Mouse (Mus musculus): Measurements from ENCODE around the gene Dnlz. TPM values are rescaled to one million over a fixed set of nuclear protein-coding genes. Genes with fewer than 3 reads are reported as not detected.

The Dnlz gene
- total and polyA plus RNA-seq, 3 experiments, result 22.7 to 25.9 (median 23.2) TPM

GRCm38 (mm10) chr2:26356231-26356630, 4.3 kb upstream of the Dnlz start:
- Histone ChIP-seq H3K9ac (ENCODE audit: low read depth, low read length) (no peak overlapping the region), H3K27me3 (ENCODE audit: control insufficient read depth, insufficient read depth, low read length) (no peaks in the 10 kb centered on the region), H3K79me2 (replicated peaks; ENCODE audit: control insufficient read depth, insufficient read depth, low read length) (peaks cover 3% of the 10 kb centered on the region; the same call in 1 of the 2 replicates), H3K36me3 (ENCODE audit: control insufficient read depth, insufficient read depth, low read length) (no peaks in the 10 kb centered on the region), H3K4me3 (no peak overlapping the region), H3K27ac (no peak overlapping the region), H3K4me1 (ENCODE audit: control insufficient read depth, insufficient read depth, low read length) (peaks cover 7% of the 10 kb centered on the region)
- TF ChIP-seq CTCF (IDR thresholded peaks at IDR 0.05) (no peak), POLR2A (IDR thresholded peaks at IDR 0.05; ENCODE audit: insufficient read depth, low read depth, low read length) (no peak), EP300 (IDR thresholded peaks at IDR 0.05; ENCODE audit: insufficient read depth, low read depth, low read length) (no peak)
- intact Hi-C loops (cut with DNase I), result no loop called here
- 87% methylated on average over 4 of the region's 4 CpGs for WGBS
- DNase-seq, result no peak

- H3K4me3 ChIP-seq, result no peak overlapping the region
- H3K79me2 ChIP-seq (replicated peaks; ENCODE audit: control insufficient read depth, insufficient read depth, low read length), result peaks cover 3% of the 10 kb centered on the region; the same call in 1 of the 2 replicates
- no peak for DNase-seq
- intact Hi-C loops (cut with DNase I), result loop anchor here (5.0 kb wide), 2 partner anchors 33 to 37 kb away; partner anchors contain the start of genes Entr1, Gpsm1 and Pmpca
- H3K4me1 ChIP-seq (ENCODE audit: control insufficient read depth, insufficient read depth, low read length), result peaks cover 8% of the 10 kb centered on the region
- TF ChIP-seq EP300 (IDR thresholded peaks at IDR 0.05; ENCODE audit: insufficient read depth, low read depth, low read length) (no peak), CTCF (IDR thresholded peaks at IDR 0.05) (no peak), POLR2A (IDR thresholded peaks at IDR 0.05; ENCODE audit: insufficient read depth, low read depth, low read length) (no peak)
- no peak overlapping the region for H3K9ac ChIP-seq (ENCODE audit: low read depth, low read length)
- WGBS, result 78% methylated on average over 4 of the region's 4 CpGs
- H3K36me3 ChIP-seq (ENCODE audit: control insufficient read depth, insufficient read depth, low read length), result no peaks in the 10 kb centered on the region
- H3K27me3 ChIP-seq (ENCODE audit: control insufficient read depth, insufficient read depth, low read length), result no peaks in the 10 kb centered on the region
- H3K27ac ChIP-seq, result no peak overlapping the region
Measured at GRCm38 (mm10) chr2:26354401-26354800, 2.5 kb upstream of the Dnlz start.

- H3K9ac ChIP-seq (ENCODE audit: low read depth, low read length), result no peak overlapping the region
- WGBS, result 94% methylated on average over 11 of the region's 11 CpGs
- no peak overlapping the region for H3K4me3 ChIP-seq
- H3K4me1 ChIP-seq (ENCODE audit: control insufficient read depth, insufficient read depth, low read length), result peaks cover 8% of the 10 kb centered on the region
- no peak for DNase-seq
- intact Hi-C loops (cut with DNase I), result loop anchor here (2.0 to 5.0 kb wide), 3 partner anchors 34 to 55 kb away; partner anchors contain the start of genes Entr1, Gpsm1, Inpp5e and Pmpca
- H3K27me3 ChIP-seq (ENCODE audit: control insufficient read depth, insufficient read depth, low read length), result no peaks in the 10 kb centered on the region
- no peak overlapping the region for H3K27ac ChIP-seq
- H3K36me3 ChIP-seq (ENCODE audit: control insufficient read depth, insufficient read depth, low read length), result no peaks in the 10 kb centered on the region
- peaks cover 3% of the 10 kb centered on the region; the same call in 1 of the 2 replicates for H3K79me2 ChIP-seq (replicated peaks; ENCODE audit: control insufficient read depth, insufficient read depth, low read length)
- TF ChIP-seq EP300 (IDR thresholded peaks at IDR 0.05; ENCODE audit: insufficient read depth, low read depth, low read length) (no peak), POLR2A (IDR thresholded peaks at IDR 0.05; ENCODE audit: insufficient read depth, low read depth, low read length) (no peak), CTCF (IDR thresholded peaks at IDR 0.05) (no peak)
Measured at GRCm38 (mm10) chr2:26353066-26353980, 1.4 kb upstream of the Dnlz start.

DNA sequence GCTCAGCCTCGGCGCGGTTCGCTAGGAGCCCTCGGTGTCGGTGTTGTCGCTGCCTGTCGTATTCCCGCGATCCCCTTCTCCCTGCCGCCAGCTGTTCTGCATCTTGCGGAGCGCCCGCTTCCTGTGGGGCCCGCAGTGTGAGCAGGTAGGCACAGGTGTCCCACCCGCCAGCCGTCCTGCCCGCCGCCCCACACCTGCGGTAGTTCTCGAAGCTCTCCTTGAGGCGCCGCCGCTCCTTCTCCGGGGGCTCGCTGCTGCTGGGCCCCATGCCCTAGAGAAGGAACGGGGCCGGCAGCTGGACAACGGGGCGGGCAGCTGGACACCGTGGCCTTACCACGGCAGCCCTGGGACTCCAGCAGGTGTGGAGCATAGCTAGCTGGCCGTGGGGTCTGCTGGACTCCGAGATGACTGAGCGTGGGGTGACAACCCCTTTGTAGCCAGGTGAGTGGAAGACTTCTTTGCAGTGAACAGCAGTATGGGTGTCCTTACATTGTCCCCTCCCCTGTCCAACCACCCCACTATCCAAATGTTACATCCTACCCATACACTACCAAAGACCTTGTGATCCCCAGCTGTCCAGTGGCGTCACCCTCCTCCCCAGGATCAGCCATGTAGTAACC, 491 bp upstream of the Dnlz start:
- DNase-seq, result peak in 1 of 2 experiments; percentile 64
- intact Hi-C loops (cut with DNase I), result loop anchor here (1.0 to 5.0 kb wide), 5 partner anchors 27 to 56 kb away; partner anchors contain the start of genes Entr1, Gpsm1, Inpp5e and Pmpca

DNA sequence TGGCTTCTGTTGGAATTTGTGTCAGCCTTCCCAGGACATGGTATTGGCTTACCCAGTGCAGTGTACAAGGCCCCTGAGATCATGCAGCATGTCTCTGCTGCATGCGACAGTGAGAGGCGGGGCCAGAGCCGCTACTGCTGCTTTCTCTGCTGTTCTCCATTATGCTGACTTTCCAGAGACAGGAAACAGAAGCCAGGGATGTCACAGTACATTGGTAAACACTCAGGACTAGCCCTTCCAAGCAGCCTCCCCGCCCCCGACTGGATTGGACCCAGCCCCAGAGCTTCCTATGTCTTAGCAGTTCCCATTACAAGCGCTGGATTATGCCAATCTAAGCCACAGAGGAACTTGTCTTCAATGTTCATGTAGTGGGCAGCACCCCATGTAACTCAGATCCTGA, 3.7 kb downstream of the Dnlz start:
- H3K27me3 ChIP-seq (ENCODE audit: control insufficient read depth, insufficient read depth, low read length), result no peaks in the 10 kb centered on the region
- H3K27ac ChIP-seq, result no peak overlapping the region
- H3K79me2 ChIP-seq (replicated peaks; ENCODE audit: control insufficient read depth, insufficient read depth, low read length), result peaks cover 3% of the 10 kb centered on the region; the same call in 1 of the 2 replicates
- H3K9ac ChIP-seq (ENCODE audit: low read depth, low read length), result no peak overlapping the region
- no peak for DNase-seq
- TF ChIP-seq POLR2A (IDR thresholded peaks at IDR 0.05; ENCODE audit: insufficient read depth, low read depth, low read length), result no peak
- TF ChIP-seq EP300 (IDR thresholded peaks at IDR 0.05; ENCODE audit: insufficient read depth, low read depth, low read length), result no peak
- TF ChIP-seq CTCF (IDR thresholded peaks at IDR 0.05), result no peak
- intact Hi-C loops (cut with DNase I), result no loop called here
- H3K4me1 ChIP-seq (ENCODE audit: control insufficient read depth, insufficient read depth, low read length), result peaks cover 8% of the 10 kb centered on the region
- WGBS, result 40% methylated on average over 6 of the region's 6 CpGs
- no peak overlapping the region for H3K4me3 ChIP-seq
- no peaks in the 10 kb centered on the region for H3K36me3 ChIP-seq (ENCODE audit: control insufficient read depth, insufficient read depth, low read length)

More for the DNA sequence above, 491 bp upstream of the Dnlz start:
- Histone ChIP-seq H3K4me3 (peak overlapping the region; percentile 60), H3K36me3 (ENCODE audit: control insufficient read depth, insufficient read depth, low read length) (no peaks in the 10 kb centered on the region), H3K27me3 (ENCODE audit: control insufficient read depth, insufficient read depth, low read length) (no peaks in the 10 kb centered on the region), H3K27ac (peak overlapping the region; percentile 88), H3K79me2 (replicated peaks; ENCODE audit: control insufficient read depth, insufficient read depth, low read length) (peaks cover 3% of the 10 kb centered on the region; the same call in 1 of the 2 replicates), H3K4me1 (ENCODE audit: control insufficient read depth, insufficient read depth, low read length) (peaks cover 8% of the 10 kb centered on the region), H3K9ac (ENCODE audit: low read depth, low read length) (peak overlapping the region; percentile 94)
- no peak for TF ChIP-seq EP300 (IDR thresholded peaks at IDR 0.05; ENCODE audit: insufficient read depth, low read depth, low read length)
- no peak for TF ChIP-seq POLR2A (IDR thresholded peaks at IDR 0.05; ENCODE audit: insufficient read depth, low read depth, low read length)
- peak; percentile 21; the same call in 1 of the 2 replicates for TF ChIP-seq CTCF (IDR thresholded peaks at IDR 0.05)
- WGBS, result 5% methylated on average over 36 of the region's 36 CpGs

All from heart, adult 2 months (tissue).